Mouse (Mus musculus): ENCODE results near the gene Nobox. TPM values are rescaled to one million over a fixed set of nuclear protein-coding genes. Genes with fewer than 3 reads are reported as not detected.

Nobox gene
- not detected for total RNA-seq (2021)

DNA sequence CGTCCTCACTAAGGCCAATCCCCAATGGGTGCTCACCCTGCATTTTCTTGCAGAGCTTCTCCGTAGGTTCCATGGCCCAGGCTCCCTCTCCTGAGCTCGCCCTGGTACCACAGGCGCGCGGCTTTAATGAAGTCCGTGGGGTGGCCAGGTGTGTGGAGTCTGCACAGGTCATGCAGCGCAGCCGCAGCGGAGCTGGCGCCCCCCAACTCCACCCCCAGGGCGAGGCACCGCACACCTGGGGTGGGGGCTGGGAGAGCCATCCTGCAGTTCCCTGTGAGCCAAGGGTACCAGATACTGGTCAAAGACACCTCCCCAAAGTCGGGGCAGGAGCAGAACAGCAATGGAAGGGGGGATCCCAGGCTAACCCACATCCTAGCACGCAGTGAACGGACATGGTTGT lies at the start of gene Nobox:
TSS of gene Nobox (minus strand) at position 101 of the 400 bp plus-strand sequence.
- intact Hi-C loops (cut with DNase I) = no loop called here
- no peak for DNase-seq

DNA sequence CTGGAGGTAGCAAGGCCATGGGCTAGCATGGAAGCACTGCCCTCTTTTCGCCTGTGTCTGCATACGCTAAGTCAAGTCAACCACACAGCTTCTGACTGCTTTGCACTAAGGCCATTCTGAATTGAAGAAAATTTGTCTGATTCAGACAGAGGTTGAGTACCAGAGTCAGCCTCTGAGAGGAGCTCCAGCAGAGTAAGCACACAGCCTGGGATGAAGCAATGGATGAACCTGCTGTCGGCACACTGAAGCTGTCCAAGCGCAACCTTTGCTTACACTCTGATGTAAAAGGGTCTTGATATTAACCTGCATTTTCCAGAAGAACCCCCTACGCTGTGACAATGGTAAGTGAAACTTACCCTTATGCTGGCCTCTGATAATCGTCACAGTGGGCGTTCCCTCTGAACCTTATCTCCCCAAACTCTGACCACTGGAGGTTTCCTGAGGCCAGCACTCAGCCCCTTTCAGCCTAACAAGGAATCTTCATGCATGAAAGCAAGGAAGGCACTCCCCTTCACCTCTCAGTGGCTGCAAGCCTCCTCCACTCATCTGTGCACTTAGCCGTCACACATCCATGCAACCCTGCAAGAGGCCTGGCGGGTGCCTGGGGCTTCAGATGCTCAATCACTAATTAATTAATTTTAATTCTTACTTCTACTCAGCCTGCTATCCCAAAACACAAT lies 45.3 kb upstream of the Nobox start:
- intact Hi-C loops (cut with DNase I) = no loop called here

GRCm38 (mm10) chr6:43353446-43353845 lies 44.1 kb upstream of the Nobox start:
- no peak for DNase-seq
- intact Hi-C loops (cut with DNase I) = no loop called here

More for the DNA sequence above, 45.3 kb upstream of the Nobox start:
- no peak for DNase-seq

DNA sequence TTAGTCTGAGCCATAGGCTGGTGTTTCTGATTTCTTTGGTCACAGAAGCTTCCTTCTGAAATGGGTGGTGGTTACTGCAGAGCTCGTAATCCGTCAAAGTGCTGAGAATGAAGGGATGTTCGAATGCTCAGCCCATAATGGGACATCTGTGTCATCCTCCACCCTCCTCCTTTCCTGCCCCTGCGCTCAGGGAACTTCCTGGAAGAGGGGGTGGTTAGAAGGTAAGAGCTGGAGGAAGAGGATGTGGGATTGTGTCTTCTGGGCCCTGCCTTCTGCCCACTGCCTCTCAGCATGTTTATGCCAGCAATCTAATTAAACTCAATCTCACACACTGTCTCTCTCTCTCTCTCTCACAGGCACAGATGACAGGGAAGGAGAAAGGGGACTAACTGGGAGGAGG lies 39.7 kb upstream of the Nobox start:
- intact Hi-C loops (cut with DNase I) = no loop called here
- no peak for DNase-seq

GRCm38 (mm10) chr6:43347637-43348036 lies 38.3 kb upstream of the Nobox start:
- intact Hi-C loops (cut with DNase I) = no loop called here
- DNase-seq = no peak

DNA sequence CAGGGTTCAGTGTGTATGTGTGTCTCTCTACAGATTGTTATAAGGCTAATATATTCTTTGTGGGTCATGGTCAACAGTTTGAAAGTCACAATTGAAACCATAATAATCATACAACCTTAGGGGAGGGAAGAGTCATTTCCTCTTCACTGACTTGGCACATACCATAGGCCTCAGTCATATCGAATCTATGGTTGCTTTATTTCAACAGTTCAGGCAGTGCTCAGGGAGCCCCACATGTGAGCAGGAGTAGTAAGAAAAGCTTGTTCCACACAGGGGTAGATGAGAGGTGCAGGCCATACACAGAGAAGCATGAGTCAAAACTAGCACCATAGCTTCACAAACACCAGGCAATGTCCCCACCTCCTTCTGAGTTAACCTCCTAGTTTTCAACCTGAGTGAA lies 33.7 kb upstream of the Nobox start:
- intact Hi-C loops (cut with DNase I) = no loop called here
- DNase-seq = no peak

DNA sequence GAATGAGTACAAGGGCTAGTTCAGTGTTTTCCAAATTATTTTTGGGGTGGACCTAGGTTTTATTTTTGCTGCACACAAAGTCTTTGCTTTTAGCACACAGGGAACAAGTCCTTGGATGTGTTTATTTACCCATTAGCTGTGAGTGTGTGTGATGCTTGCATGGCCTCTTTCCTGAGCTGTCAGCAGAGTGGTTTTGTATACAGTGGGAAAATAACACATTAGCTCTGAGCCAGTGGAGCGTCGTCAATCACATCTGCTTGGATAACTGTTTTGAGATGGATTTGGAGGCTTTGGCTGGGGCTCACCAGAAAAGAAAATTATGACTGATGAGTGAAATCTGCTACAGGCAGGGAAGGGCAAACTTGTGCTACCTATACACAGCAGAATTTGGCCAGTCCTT lies 33.0 kb upstream of the Nobox start:
- intact Hi-C loops (cut with DNase I) = no loop called here
- DNase-seq = no peak

GRCm38 (mm10) chr6:43338804-43339203 lies 29.4 kb upstream of the Nobox start:
- intact Hi-C loops (cut with DNase I) = no loop called here

GRCm38 (mm10) chr6:43337491-43337961 lies 28.2 kb upstream of the Nobox start:
- intact Hi-C loops (cut with DNase I) = no loop called here
- DNase-seq = peak; percentile 57

More at GRCm38 (mm10) chr6:43338804-43339203, 29.4 kb upstream of the Nobox start:
- no peak for DNase-seq

DNA sequence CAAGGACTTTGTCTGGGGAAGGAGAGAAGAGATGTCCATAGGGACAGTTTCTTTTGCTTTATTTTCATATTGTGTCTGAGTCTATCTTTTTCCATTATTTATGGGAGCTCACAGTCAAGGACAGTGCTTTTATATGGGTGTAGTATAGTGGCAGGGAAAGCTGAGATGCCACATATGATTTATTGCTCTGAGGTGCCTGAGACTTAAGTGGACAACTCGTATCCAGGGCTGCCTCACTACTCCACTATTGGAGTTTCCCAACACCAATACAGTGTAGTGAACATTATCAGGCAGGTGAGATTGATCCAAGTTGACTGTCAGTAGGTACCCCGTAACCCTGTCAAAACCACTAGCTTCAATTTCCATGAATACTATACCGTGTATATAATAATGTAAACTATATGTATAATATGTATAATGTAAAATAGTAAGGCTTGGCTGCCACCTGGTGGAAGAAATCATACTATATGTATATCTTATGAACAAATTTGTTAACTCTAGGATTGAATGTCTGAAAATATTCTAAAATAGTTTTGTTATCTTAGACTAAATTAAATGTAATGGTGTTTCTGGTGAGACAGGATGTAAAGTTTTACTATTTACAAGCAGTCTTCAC lies 26.4 kb upstream of the Nobox start:
- DNase-seq = no peak
- intact Hi-C loops (cut with DNase I) = no loop called here

GRCm38 (mm10) chr6:43333479-43333878 lies 24.1 kb upstream of the Nobox start:
- intact Hi-C loops (cut with DNase I) = no loop called here
- DNase-seq = peak; percentile 72

- DNase-seq = no peak
- intact Hi-C loops (cut with DNase I) = no loop called here
Measured at GRCm38 (mm10) chr6:43312961-43313656, 3.8 kb upstream of the Nobox start.

GRCm38 (mm10) chr6:43312546-43312945 lies 3.2 kb upstream of the Nobox start:
- intact Hi-C loops (cut with DNase I) = no loop called here
- DNase-seq = no peak

GRCm38 (mm10) chr6:43310071-43310470 lies 717 bp upstream of the Nobox start:
- intact Hi-C loops (cut with DNase I) = no loop called here
- no peak for DNase-seq

- intact Hi-C loops (cut with DNase I) = no loop called here
- no peak for DNase-seq
Measured at GRCm38 (mm10) chr6:43297508-43297850, 11.9 kb downstream of the Nobox start.

- intact Hi-C loops (cut with DNase I) = no loop called here
- no peak for DNase-seq
Measured at GRCm38 (mm10) chr6:43296798-43297507, 12.4 kb downstream of the Nobox start.

DNA sequence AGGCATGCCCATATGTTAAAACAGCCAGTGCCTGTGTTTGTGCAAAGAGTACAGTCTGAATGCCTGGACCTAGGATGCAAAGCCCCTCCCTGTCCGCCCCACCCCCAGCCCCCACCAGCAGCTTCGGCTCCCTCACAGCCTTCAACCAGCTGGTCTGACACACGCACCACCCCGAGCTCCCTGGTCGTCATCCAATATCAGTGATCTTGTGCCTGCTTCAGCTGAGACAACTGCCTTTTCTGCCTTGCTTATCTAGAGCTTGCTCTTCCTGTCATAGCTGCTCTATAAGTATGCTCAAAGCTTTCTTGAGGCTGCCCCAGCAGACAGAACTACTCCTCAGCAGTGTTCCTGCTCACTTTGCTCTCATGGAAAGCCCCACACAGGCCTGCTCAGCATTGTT lies 13.4 kb downstream of the Nobox start:
- intact Hi-C loops (cut with DNase I) = no loop called here
- DNase-seq = peak; percentile 28

GRCm38 (mm10) chr6:43293175-43293574 lies 16.2 kb downstream of the Nobox start:
- no peak for DNase-seq
- intact Hi-C loops (cut with DNase I) = no loop called here

GRCm38 (mm10) chr6:43292471-43293076 lies 16.8 kb downstream of the Nobox start:
- DNase-seq = no peak
- intact Hi-C loops (cut with DNase I) = no loop called here

DNA sequence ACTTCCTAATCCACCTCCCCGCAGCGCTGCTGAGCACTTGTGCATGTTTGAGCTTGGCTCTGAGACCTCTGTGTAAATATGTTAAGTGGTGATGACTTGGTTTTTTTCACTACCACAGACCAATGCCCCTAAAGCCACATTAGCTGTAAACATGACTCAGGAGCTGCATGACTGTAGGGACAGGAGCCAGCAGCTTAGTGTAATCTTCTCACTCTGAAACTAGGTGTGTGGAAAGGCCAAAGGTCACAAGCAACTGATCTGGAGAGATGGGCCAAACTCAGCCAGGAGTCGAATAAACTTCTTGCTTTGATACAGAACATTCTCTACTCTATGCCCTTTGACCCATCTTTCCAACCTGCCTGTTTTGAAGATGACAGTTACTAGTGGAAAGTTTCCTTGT lies 17.3 kb downstream of the Nobox start:
- intact Hi-C loops (cut with DNase I) = no loop called here
- DNase-seq = no peak

- no peak for DNase-seq
- intact Hi-C loops (cut with DNase I) = no loop called here
Measured at GRCm38 (mm10) chr6:43280481-43280880, 28.9 kb downstream of the Nobox start.
